Mouse (Mus musculus): Measurements from ENCODE around the gene Polr2c. TPM values are rescaled to one million over a fixed set of nuclear protein-coding genes. Genes with fewer than 3 reads are reported as not detected.

Polr2c gene
- total RNA-seq, 1 experiment from 2014 or later, result 49.4 TPM

DNA sequence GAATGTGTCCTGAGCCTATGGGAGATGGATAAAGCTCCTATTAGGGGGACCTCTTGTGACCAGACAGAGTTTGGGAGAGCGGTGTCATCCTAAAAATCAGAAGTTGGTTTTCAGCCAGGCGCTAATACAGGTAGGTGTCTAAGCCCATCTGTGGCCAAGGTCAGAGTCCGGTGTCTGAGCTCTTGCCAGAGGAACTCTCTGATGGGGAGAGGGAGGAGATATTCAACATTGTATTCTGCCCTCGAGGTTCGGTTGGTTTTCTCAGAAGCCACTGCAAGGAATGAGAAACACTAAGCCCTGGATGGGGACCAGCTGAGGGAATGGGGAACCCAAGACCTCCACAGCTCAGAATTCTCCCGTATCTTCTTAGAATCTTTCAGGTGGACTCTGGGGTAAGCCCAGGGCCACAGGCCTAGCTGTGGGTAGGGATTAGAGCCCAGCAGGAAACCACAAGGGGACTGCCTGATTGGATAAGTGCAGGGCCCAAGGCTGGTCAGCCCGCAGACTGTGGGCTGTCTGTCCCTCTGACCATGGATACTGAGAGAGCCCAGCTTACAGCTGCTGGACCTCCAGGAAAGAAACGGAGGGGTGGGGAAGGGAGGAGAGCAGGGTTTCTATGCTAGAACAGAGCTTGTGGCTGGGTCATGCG, 59.2 kb downstream of the Polr2c start:
- no peak for ATAC-seq (replicated peaks; ENCODE audit: insufficient number of reproducible peaks, low FRiP score, low TSS enrichment, poor library complexity, severe bottlenecking)

DNA sequence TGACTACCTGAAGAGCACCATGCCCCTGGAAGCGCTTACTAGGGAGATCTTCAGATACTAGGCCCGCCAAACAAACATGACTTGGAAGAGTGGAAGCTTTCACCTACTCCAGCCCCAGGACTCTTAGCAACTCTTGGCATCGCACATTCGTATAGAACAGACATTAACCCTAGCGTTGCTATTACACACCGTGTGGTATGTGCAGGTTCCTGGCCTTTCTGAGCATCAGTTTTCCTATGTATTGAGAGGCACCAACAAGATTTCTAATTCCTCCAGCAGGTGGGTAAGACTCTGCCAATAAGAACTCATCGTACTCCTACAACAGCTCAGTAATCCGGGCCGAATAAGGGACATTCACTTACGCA, 59.7 kb downstream of the Polr2c start:
- no peak for ATAC-seq (replicated peaks; ENCODE audit: insufficient number of reproducible peaks, low FRiP score, low TSS enrichment, poor library complexity, severe bottlenecking)

DNA sequence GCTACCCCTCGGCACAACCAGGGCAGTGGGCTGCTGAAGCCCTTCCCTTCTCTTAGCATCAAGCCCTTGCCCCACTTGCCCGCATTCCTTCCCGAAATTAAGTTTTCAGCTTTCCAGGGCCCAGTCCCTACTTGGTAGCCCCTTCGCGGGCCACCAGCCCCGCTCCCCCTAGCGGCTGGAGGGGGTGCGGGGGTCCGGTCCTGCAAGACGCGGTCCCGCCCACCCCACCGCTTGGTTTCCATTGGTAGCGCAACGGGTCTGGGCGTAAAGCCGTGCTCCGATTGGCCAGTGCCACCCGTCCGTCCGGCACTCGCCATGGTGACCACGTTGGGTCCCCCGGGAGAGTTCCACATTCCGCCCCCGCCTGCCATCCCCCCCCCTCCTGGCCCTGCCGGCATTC, 60.1 kb downstream of the Polr2c start:
- ATAC-seq (replicated peaks; ENCODE audit: insufficient number of reproducible peaks, low FRiP score, low TSS enrichment, poor library complexity, severe bottlenecking), result peak; percentile 83

DNA sequence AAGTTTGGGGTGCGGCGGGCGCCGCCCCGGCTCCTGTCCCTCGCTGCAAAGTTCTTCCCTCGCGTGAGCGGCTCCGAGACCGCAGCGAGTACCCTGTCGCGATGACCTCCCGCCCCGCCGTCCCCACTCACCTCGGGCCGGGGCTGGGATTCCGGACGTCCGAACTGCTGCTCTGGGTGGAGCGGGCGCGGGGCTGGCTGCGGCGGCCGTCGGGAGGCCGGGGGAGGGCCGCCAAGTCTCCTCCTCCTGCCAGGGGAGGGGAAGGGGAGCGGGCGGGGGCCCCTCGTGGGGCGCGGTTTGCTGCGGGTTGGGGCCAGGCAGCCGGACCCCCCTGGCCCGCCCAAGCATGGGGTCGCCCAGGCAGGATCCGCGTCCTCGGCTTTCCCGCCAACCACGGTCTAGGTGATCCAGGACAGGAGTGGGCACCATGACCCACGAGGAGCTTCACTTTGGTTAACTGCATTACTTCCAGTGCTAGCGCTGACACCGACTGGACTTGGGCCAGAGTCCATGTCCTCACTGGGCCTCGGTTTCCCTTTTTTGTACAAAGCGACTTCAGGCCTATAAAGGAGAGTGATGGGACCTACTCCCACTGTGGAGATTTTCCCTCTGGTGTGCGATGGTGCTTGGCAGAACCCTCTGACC, 60.7 kb downstream of the Polr2c start, which contains the start of gene Ccdc102a:
Ccdc102a (minus strand) TSS at position 248 of the 645 bp plus-strand sequence.
- no peak for ATAC-seq (replicated peaks; ENCODE audit: insufficient number of reproducible peaks, low FRiP score, low TSS enrichment, poor library complexity, severe bottlenecking)

DNA sequence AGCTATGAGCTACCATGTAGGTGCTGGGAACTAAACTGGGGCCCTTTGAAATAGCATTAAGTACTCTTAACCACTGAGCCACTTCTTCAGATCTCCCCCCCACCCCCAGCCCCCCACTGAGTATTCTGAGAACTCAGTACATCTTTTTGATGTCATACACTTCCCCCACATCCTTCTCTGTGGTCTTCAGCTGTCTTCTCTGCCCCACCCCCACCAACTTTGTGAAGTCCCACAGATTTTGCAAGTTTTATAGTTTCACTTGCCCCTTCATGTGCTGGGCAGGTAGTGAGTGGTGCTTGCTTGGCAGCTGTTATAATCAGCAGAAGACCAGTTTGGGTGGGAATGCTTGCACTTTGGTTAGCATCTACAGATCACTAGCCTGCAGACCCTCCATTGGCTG, 62.0 kb downstream of the Polr2c start:
- ATAC-seq (replicated peaks; ENCODE audit: insufficient number of reproducible peaks, low FRiP score, low TSS enrichment, poor library complexity, severe bottlenecking), result no peak

GRCm38 (mm10) chr8:94922176-94922575, 64.9 kb downstream of the Polr2c start:
- ATAC-seq (replicated peaks; ENCODE audit: insufficient number of reproducible peaks, low FRiP score, low TSS enrichment, poor library complexity, severe bottlenecking), result no peak

DNA sequence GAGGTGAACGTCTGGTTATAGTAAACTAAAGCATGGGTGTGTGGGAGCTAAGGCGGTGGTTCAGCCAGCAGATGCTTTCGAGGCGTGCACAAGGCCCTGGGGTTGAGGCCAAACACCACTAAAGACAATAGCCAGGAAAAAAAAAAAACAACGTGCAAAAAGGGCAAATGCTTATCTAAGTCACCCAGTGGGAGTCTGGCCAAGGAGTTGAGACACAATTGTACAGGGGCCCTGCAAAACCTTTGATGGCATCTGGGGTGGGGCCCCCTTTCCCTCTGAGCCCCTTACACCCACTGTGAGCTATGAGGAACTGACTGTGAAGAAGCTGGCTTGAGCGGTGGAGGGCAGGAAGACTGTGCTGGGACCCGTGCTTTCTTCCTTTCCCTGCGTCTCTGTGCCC, 65.4 kb downstream of the Polr2c start:
- ATAC-seq (replicated peaks; ENCODE audit: insufficient number of reproducible peaks, low FRiP score, low TSS enrichment, poor library complexity, severe bottlenecking), result no peak

Other genes with a start within 250 kb of the Polr2c start
- 40.4 to 122 TPM (median 48.4 TPM) in 3 replicates for gene Arl2bp, start 190.8 kb upstream of the Polr2c start, total RNA-seq (2017)
- not detected in 3 replicates for gene Pllp, start 161.2 kb upstream of the Polr2c start, total RNA-seq (2017)
- gene Ccl22, start 111.9 kb upstream of the Polr2c start, total RNA-seq (2017), result 0.11 to 0.87 TPM (median 0.57 TPM) in 3 replicates
- gene Cx3cl1, start 85.4 kb upstream of the Polr2c start, total RNA-seq (2017), result not detected in 3 replicates
- gene Ccl17, start 47.0 kb upstream of the Polr2c start, total RNA-seq (2017), result not detected in 3 replicates
- 23.0 to 27.5 TPM (median 25.1 TPM) in 3 replicates for gene Coq9, start 19.1 kb upstream of the Polr2c start, total RNA-seq (2017)
- gene Ciapin1, start 19.1 kb upstream of the Polr2c start, total RNA-seq (2017), result 17.0 to 23.7 TPM (median 17.3 TPM) in 3 replicates
- 0.97 to 4.5 TPM (median 1.2 TPM) in 3 replicates for gene Dok4, start 18.9 kb downstream of the Polr2c start, total RNA-seq (2017)
- 1.1 to 11.3 TPM (median 1.8 TPM) in 3 replicates for gene Ccdc102a, start 60.6 kb downstream of the Polr2c start, total RNA-seq (2017)
- gene Adgrg5, start 66.2 kb downstream of the Polr2c start, total RNA-seq (2017), result 0.86 to 2.6 TPM (median 1.9 TPM) in 3 replicates
- 2.2 to 16.6 TPM (median 4.6 TPM) in 3 replicates for gene Adgrg1, start 117.3 kb downstream of the Polr2c start, total RNA-seq (2017)
- 2.9 to 15.5 TPM (median 10.1 TPM) in 3 replicates for gene Adgrg3, start 160.2 kb downstream of the Polr2c start, total RNA-seq (2017)
- not detected in 3 replicates for gene Drc7, start 197.7 kb downstream of the Polr2c start, total RNA-seq (2017)
- 12.6 to 46.5 TPM (median 38.6 TPM) in 3 replicates for gene Katnb1, start 223.7 kb downstream of the Polr2c start, total RNA-seq (2017)